Mouse (Mus musculus) neural tube, embryonic 10.5 days (tissue): ENCODE results near the gene Dusp27.

Source experiments
- DNase-seq: peaks from one replicate; pipeline ENCODE4 v3.0.0-alpha.2; 2017; ENCODE audit warnings: low spot score; ENCODE audit errors: extremely low spot score

Dusp27 gene

DNA sequence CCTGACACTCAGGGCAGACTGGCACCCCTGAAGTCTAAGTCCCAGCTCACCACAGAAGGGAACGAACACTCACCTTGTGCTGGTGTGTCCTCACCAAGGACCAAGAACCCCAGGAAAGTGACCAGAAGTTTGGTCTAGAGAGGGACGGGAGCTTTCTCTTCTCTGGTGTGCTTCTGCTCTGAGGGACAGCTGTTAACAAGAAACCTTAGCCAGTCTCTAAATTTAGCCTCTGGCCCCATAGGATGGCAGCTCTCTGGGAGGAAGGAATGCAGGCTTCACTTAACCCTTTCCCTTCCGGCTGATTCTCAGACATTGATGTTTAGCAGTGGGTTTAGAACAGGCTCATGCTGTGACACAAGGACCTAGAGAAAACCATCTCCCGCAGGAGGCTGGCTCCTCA, at the start of gene Dusp27:
TSS of gene Dusp27 (minus strand) at position 204 of the 400 bp plus-strand sequence.
- DNase-seq, result peak; percentile 34

DNA sequence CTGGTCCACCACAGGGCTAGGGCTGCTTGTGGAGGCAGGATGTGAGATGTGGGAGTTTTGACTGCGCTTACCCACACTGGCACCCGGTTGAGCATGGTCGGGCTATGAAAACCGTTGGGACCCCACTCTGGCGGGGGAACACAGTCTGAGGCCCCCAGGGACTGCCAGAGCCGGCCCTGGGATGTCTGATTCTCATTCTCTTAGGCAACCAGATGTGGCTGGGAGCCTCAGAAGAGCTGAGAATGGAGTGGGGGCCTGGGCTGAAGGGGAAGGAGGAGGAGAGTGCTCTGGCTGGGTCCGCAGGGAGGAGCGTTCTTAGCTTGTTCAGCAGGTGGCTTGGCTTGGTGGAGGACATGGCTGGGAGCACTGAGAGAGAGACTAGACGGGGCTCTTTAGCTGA, 45.9 kb upstream of the Dusp27 start:
- DNase-seq, result no peak

DNA sequence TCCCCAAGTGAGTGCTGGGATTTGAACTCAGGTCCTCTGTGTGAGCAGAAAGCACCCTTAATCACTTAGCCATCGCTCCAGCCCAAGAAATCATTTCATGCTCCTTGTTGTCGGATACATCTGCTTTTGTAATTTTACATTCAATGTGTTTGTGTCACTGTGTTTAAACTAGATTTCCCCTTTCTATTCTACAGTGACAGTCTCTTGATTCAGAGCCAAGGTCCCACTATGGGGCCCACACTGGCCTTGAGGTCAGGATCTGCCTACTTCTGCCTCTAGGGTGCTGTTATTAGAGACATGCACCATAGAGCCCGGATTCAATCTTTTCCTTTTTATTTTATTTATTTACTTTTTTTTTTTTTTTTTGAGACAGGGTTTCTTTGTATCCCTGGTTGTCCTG, 45.3 kb upstream of the Dusp27 start:
- DNase-seq, result no peak

DNA sequence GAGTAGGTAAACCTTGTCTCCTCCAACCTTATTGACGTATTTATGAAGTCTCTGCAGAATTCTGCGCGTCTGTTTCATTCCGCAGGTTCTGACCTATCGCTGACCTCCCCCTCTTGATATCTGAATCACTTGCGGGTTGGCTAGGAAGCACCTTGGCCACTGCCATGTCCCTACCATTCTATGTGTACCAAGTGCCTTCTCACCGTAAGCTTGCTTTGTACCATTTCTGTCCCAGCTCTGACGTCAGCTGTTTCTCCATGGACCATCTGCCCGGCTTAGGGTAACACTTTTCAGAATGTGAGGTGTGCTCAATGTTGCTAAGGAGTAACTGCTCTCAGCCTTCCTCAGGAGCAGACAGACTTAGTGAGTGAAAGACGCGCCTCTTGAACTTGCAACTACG, 43.1 kb upstream of the Dusp27 start:
- no peak for DNase-seq

DNA sequence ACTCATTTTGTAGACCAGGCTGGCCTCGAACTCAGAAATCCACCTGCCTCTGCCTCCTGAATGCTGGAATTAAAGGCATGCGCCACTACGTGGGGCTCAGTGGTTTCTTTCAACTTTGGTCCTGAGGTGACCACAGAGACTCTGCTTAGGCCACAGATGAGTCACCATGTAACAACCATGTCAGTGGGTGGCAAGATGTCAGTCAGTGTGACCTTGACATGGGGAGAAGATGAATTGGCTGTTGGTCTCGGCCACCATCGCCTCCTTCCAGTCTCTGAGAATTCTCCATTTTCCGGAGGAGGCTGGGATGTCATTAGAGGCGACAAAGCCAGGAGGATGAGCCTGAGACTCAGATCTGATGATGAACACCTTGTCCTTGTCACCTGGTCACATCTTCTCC, 42.0 kb upstream of the Dusp27 start:
- no peak for DNase-seq

DNA sequence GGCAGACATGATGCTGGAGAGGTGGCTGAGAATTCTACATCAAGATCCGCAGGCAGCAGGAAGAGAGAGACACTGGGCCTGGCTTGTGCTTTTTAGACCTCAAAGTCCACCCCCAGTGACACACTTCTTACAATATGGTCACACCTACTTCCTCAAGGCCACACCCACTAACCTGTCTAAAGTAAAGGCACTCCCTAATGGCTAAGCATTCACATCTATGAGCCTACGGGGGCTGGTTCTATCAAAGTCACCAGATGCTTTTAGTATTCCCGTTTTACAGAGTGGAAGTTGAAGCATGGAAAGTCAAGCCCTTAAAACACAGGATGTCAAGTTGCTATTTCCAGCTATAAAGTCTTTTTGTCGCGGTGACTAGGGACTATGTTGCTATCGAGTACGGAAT, 40.3 kb upstream of the Dusp27 start:
- no peak for DNase-seq

DNA sequence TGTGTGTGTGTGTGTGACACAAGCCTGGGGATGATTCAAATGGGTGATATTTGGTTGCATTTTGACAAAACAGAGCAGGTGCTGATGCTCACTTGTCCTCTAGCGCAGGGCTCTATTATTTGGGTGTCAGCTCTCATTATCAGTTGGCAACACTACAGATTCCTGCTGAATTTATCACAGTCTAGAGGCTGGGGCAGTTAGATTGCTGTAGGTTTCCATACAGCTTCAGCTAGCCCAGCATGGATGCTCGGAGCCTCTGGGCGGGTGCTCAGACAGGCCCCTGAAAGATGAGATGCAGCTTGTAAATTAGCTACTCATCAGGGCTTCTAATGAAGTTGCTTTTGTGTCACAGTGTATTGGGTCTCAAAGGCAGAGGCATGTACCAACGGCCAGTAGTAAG, 39.7 kb upstream of the Dusp27 start:
- DNase-seq, result no peak

DNA sequence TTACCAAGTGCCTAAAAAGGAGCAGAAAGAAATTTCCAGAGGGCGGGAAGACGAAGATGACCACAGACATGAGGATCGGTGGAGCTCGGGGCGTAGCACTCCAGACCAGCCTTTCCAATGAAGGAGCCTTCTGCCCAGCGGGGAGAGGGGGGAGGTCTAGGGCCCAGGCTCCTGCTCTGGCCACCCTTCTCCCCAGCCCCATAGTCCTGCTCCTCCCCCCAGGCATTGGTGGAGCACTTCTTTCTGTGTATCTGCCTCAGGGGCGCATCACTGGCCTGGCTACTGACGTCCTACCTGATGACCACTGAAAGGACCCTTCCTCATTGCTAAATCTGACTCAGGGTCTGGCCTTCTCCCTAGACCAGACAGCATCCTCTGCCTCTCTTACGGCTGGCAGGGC, 37.4 kb upstream of the Dusp27 start:
- DNase-seq, result no peak

DNA sequence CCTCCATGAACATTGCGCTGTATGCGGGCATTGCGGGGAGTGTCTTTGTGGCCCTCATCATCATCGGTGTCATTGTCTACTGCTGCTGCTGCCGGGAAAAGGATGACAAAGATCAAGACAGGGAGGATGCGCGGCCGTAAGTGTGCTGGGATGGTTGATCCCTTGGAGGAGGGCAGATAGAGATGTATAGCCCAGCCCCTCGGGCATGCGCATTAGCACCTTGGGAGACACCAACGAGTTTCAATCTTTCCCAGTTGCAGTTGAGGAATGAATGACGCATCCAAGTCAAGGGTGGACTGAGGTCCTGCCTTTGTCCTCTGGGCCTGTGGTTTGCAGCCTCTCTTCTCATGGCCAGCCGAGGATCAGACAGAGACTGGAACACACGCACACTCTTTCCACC, 36.9 kb upstream of the Dusp27 start:
- DNase-seq, result no peak

DNA sequence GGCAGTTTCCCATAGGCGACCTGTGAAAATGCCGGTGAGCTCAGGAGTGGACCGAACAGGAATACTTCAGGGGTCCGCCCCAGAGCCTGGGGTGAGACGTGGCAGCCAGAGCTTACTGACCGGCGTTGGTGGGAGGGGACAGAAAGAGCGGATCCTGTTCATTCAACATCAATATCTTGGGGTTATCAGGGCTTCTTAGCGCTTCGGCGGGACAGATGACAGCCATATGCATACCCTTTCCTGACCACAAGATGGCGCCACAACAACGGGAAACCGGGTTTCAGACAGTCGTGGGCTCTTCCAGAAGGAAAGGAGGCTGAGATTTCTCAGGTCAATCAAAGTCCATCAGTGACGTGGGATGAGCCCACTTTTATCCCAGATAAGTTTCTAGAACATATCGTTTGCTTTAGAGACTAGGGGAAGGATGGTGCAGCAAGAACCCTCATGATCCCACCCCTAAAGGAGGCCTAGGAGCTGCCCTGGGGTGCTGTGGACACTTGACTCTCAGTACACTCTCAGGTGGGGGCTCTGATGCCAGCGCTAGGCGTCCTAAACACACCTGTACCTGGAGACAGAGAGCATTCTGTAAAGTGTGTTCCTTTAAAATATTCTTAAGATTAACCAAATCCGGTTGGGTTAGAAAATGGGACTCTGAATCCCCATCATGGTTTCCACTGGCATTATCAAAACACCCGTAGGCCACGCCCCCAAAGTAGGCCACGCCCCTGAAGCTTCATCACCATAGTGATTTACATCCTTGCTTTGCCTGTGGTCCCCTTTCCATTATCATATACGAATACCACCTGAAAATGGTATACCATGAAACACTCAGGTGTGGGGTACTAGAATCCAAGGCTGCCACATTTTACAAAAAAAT, 33.1 kb upstream of the Dusp27 start:
- peak; percentile 86 for DNase-seq

DNA sequence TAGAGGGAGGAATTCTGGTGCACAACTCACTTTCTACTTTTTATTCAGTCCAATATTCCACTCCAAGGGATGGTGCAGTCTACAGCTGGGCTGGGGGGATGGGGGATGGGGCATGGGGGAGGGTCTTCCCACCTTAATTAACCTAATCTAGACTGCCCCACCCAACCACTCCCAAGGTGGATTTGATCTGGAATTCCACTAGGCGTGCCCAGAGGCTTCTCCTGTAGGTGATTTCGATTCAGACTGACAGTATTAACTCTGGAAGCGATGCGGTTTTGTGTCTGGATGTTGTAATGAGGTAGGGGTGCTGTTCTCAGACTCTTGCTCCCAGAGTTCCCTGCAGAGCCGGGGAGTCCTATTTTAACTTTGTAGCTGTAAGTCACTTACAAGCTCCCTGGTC, 32.4 kb upstream of the Dusp27 start:
- no peak for DNase-seq

DNA sequence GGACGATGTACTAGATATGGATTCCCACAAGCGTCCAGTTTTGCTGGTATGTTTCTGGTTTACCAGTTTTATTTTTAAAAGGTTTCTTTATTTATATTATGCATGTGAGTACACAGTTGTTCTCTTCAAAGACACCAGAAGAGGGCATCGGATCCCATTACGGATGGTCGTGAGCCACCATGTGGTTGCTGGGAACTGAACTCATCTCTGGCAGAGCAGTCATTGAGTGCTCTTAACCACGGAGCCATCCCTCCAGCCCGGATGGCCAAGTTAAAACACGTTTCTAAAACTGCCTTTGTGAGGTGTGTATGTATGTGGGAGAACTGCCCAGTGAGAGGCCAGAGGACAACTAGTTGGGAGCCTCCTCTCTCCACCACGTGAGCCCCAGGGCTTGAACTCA, 30.9 kb upstream of the Dusp27 start:
- DNase-seq, result no peak

DNA sequence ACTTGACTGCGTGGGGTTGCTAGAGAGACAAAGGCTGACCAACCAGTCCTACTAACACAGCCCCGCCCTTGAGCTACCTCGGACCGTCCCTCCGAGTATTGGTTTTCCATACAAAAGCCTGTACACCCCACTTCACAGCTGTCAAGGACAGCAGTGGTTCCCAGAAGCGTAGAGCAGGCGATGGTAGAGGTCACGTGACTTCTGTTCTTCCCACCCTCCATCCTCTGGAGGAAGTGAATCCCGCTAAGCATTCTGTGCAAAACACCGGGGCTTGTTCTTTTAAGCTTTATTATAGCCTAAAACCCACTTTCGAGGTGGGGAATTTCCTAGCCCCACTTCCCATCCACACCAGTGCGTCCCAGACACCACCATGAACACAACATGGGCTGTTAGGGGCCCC, 30.0 kb upstream of the Dusp27 start:
- DNase-seq, result no peak

DNA sequence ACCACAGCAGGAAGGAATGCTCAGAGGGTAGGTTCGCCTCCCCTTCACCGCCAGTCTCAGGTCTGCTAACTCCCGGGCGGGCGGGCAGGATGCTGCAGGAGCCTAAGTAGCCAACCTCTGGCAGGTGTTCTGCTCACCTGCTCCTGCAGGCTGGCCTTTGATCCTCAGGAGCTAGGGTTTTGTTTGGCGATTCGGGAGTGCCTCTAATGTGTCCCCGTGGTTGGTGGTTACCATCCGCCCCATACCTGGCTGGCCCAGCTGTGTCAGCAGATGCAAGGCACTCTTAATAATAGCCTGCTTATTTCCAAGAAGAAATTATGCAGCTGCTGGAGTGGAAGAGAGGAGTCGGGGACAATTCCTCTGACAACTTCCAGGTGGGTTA, 27.4 kb upstream of the Dusp27 start:
- DNase-seq, result no peak

DNA sequence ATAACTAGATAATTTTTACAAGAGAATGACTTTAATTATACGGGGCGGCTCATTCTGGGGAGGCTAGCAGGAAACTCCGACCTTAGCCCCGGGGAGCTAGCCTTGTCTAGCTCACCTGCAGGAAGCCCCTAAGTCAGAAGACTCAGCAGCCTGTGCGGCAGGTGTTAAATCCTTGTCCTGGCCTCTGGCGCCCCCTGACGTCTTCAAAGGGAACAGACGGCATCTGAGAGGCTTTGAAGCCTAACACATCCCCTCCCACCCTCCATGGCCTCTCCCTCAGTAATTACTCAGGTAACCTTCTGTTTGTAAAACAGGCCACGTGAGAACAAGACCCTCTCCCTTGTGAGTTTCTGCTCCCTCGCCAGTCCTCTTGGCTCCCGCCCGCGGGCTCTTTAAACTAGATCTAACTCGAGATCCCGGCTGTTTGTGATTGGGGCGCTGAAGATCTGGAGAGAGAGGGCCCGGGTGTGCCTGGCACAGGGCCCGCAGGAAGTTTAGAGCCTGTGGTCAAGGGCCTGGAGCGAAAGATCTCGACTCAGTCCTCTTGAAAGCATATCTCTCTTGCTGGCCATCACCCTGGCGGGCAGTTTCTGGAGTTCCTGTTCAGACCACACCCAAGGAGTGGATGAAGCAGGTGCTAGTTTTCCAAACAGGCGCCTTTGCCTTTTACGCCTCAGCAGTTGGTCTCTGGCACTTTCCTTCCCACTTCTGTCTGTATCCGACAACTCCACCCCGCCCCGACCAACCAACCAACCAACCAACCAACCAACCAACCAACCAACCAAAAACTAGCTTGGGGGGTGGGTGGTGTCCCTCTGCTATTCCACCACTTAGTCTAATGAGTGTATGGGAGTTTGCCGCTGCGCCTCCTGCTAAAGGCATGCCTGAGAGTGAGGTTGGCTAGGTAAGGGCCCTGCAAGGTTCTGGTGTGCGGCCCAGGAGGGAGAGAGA, 26.7 kb upstream of the Dusp27 start:
- peak; percentile 77 for DNase-seq

DNA sequence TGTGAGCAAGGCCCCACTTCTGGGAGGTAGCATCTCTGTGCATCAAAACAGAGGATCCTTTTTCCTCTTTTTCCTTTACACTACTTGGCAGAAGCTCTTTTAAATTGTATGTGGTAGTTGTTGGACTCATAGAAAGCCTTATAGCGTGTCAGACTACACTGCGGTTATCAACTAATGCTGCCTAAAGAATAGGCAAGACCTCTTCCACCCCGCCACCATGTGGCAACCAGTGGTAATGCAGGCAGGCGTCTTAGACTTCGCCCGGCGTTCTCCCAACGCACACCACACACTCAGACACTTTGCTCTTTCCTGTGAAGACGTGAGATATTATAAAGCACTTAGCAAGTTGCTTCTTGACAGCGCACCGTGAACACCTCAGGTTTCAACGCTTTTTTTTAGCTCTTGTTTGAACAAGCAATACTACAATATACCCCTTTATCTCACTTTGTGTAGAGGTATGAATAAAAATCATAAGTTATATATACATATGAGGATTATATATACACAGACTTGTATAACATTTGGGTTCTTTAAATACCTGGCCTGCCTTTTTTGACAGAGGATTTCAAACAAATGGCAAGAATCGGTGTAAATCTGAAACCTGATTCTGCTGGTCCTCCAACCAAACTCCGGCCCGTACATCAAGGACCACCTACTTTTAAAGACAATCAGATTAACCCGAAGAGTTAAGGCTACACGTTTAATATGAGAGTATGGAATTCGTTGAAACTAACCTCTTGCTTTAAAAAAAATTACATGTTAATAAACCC, 25.8 kb upstream of the Dusp27 start:
- DNase-seq, result peak; percentile 91

DNA sequence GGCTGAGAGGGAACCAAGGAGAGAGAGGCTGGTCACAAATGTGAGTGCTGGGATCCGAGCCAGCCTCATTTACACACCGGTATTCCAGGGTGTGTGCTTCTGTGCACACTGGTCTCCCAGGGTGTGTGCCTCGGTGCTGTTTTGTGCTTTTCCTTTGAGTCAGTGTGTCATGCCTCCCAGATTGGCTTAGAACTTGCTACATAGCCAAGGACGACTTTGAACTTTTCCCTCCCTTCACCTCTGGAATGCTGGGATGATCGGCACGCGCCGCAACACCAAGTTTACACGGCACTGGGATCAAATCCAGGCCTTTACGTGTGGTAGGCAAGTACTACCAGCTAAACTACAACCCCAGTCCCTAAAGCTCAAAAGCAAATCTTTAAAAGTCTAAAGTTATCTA, 24.3 kb upstream of the Dusp27 start:
- DNase-seq, result no peak

DNA sequence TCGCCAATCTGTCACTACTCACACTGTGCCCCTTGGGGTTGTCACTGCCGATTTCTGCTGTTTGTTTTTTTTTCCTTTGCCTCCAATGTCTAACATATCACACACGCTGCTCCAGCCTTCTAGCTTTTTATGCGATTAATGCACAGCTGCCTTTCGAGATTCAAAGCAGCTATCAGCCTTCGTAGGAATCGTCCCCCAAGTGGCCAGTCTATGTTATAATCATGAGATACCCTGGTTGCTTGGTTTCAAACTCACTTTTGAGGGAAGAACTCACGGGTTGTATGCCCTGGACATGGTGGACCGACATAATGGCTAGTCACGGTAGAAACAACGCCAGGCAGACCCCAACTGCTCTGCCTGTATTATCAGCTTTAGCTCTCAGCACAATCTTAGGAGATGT, 23.6 kb upstream of the Dusp27 start:
- DNase-seq, result no peak

DNA sequence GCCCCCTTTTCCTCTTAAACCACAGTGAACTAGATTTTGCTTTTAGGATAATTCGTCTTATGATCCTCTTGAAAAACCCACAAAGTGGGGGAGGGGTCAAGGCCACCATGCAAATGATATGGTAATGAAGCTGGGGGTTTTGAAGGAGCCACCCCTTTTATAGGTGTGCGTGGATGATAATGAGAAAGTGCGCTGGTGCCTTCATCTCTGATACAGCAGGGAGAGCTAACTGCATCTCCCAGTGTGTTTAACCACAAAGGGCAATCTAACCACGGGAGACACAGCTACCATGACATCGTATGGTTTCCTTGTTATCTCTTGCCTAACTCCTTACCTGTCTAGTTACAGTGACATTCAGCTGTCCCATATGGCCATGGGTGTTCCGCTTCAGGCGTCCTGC, 22.3 kb upstream of the Dusp27 start:
- DNase-seq, result no peak

DNA sequence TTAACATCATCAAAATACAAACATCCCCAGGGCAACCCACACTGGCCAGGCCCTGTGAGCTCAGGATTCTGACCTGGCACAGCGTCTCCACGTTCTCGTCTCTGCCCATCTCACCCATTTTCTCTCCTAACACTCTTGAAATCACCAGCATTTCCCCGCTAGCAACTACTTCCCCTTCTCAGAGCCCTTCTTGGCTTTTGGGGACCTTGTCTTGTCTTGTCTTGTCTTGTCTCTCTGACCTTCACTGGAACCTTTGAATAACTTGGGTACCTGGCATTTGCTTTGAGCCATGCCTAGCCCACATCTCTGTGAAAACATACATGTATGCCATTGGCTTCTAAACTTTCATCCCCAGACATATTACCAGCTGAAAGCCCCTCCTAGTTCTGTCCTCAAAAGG, 21.7 kb upstream of the Dusp27 start:
- no peak for DNase-seq

DNA sequence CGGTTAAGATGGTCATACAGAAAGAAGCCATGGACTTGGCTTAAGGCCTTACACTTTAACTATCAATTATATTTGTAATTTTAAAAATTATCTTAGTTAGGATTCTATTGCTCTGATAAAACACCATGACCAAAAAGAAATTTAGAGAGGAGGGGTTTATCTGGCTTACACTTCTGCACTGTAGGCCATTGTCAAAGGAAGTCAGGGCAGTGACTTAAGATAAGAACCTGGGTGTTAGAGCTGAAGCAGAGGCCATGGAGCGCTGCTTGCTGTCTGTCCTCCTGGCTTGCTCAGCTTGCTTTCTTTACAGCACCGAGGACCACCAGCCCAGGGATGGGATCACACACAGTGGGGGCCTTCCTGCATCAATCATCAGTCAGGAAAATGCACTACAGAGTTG, 19.9 kb upstream of the Dusp27 start:
- DNase-seq, result no peak

DNA sequence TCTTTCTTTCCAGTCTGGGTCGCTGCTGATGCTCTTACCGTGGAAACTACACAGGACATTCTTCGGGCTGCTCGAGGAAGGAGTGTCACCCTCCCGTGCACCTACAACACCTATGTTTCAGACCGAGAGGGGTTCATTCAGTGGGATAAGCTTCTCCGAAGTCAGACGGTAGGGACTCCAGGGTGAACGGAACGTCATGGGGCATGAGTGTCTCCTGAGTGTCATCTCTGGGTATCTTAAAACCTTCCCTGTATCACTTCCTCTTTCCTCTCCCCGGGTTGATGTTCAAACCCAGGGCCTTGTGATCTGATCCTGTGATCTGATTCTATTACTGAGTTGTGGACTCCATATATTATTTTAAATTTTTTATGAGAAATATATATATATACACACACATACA, 18.9 kb upstream of the Dusp27 start:
- DNase-seq, result no peak
